17 mouse cellular contexts compared by ENCODE assay signal in genomic region chr13:77991189-77991886, GRCm38 (mm10). TPM values are rescaled to one million over a fixed set of nuclear protein-coding genes. Genes with fewer than 3 reads are reported as not detected.
A peak's percentile ranks its signal among the peaks of the same experiment; 100 is the strongest.
DNase-seq lines count a peak whose midpoint lies in the region; ATAC-seq lines count a peak whose summit lies in the region.
"Had no signal": no experiment of that assay in that cellular context is flagged by ENCODE, and none has a peak within 500 bp of the region (broad histone marks: within the 10 kb centered on the region; RNA-seq: fewer than 3 reads in every experiment).

No protein-coding gene starts in this region.

- H3K9me3 ChIP-seq in hindbrain, embryonic 10.5 days: no peaks in the 10 kb centered on the region
- no peaks in the 10 kb centered on the region for H3K9me3 ChIP-seq in hindbrain, embryonic 12.5 days (replicated peaks)
- H3K9me3 ChIP-seq in forebrain, embryonic 15.5 days: no peaks in the 10 kb centered on the region
- H3K9me3 ChIP-seq: embryonic facial prominence, embryonic 12.5 days; limb, embryonic 10.5 days; liver, embryonic 12.5 days had no signal

- H3K4me1 ChIP-seq in hindbrain, embryonic 10.5 days (replicated peaks): peaks cover 12% of the 10 kb centered on the region; the same call in 1 of the 2 replicates
- peaks cover 4% of the 10 kb centered on the region; the same call in 1 of the 2 replicates for H3K4me1 ChIP-seq in hindbrain, embryonic 12.5 days
- 0 out of 2 replicates have a peak, but pooled peaks cover 4% of the 10 kb centered on the region for H3K4me1 ChIP-seq in forebrain, embryonic 15.5 days
- H3K4me1 ChIP-seq: embryonic facial prominence, embryonic 12.5 days; limb, embryonic 10.5 days; liver, embryonic 12.5 days had no signal

- peak overlapping the region; percentile 6; the same call in 1 of the 2 replicates for H3K27ac ChIP-seq in hindbrain, embryonic 10.5 days
- no peak overlapping the region for H3K27ac ChIP-seq in hindbrain, embryonic 12.5 days
- peak overlapping the region; percentile 55 for H3K27ac ChIP-seq in forebrain, embryonic 15.5 days (replicated peaks)
- H3K27ac ChIP-seq: embryonic facial prominence, embryonic 12.5 days; limb, embryonic 10.5 days; liver, embryonic 12.5 days had no signal

- 74% methylated on average over 5 of the region's 5 CpGs for WGBS in hindbrain, embryonic 10.5 days
- WGBS in hindbrain, embryonic 12.5 days: 82% methylated on average over 5 of the region's 5 CpGs
- 68% methylated on average over 5 of the region's 5 CpGs for WGBS in forebrain, embryonic 15.5 days

- ATAC-seq in hindbrain, embryonic 12.5 days (ENCODE audit: low FRiP score): no peak
- ATAC-seq in forebrain, embryonic 15.5 days (replicated peaks): peak; percentile 65
- ATAC-seq in monocyte, adult 5-6 weeks (replicated peaks; ENCODE audit: insufficient number of reproducible peaks, low FRiP score, low TSS enrichment, poor library complexity, severe bottlenecking): no peak
- ATAC-seq: liver, embryonic 12.5 days; lung, postnatal 0 days had no signal

- no peak overlapping the region for H3K4me2 ChIP-seq in hindbrain, embryonic 12.5 days (replicated peaks)
- H3K4me2 ChIP-seq in forebrain, embryonic 15.5 days (replicated peaks): no peak overlapping the region
- H3K4me2 ChIP-seq: embryonic facial prominence, embryonic 12.5 days; liver, embryonic 12.5 days had no signal

- H3K36me3 ChIP-seq in hindbrain, embryonic 10.5 days: no peaks in the 10 kb centered on the region
- no peaks in the 10 kb centered on the region for H3K36me3 ChIP-seq in hindbrain, embryonic 12.5 days
- no peaks in the 10 kb centered on the region for H3K36me3 ChIP-seq in forebrain, embryonic 15.5 days
- H3K36me3 ChIP-seq: embryonic facial prominence, embryonic 12.5 days; limb, embryonic 10.5 days; liver, embryonic 12.5 days had no signal

- no peak overlapping the region for H3K4me3 ChIP-seq in hindbrain, embryonic 10.5 days
- no peak overlapping the region for H3K4me3 ChIP-seq in hindbrain, embryonic 12.5 days
- no peak overlapping the region for H3K4me3 ChIP-seq in forebrain, embryonic 15.5 days
- H3K4me3 ChIP-seq: embryonic facial prominence, embryonic 12.5 days; limb, embryonic 10.5 days; liver, embryonic 12.5 days had no signal

- H3K9ac ChIP-seq in hindbrain, embryonic 12.5 days: no peak overlapping the region
- no peak overlapping the region for H3K9ac ChIP-seq in forebrain, embryonic 15.5 days (replicated peaks)
- H3K9ac ChIP-seq: embryonic facial prominence, embryonic 12.5 days; liver, embryonic 12.5 days had no signal

- no peaks in the 10 kb centered on the region for H3K27me3 ChIP-seq in hindbrain, embryonic 10.5 days (ENCODE audit: insufficient read depth, poor library complexity, severe bottlenecking)
- H3K27me3 ChIP-seq in hindbrain, embryonic 12.5 days: no peaks in the 10 kb centered on the region
- H3K27me3 ChIP-seq in forebrain, embryonic 15.5 days: no peaks in the 10 kb centered on the region
- H3K27me3 ChIP-seq: embryonic facial prominence, embryonic 12.5 days; liver, embryonic 12.5 days had no signal

- DNase-seq in embryo, embryonic 10.5 days (ENCODE audit: low spot score): peak; percentile 37
- DNase-seq in embryo, embryonic 10 days (ENCODE audit: low spot score): no peak
- DNase-seq in hindbrain, embryonic 10.5 days (ENCODE audit: low spot score): no peak
- peak; percentile 54 for DNase-seq in 416B (ENCODE audit: low read depth)
- no peak for DNase-seq in lung, postnatal 36 days
- DNase-seq: cerebellum, postnatal 10 days; heart, postnatal 4 days; kidney, adult 8-10 months; right cerebral cortex, adult 18-20 months; thymus, adult 18-20 months had no signal

RNA-seq across cellular contexts. Expression of gene Pou5f2, which starts 33.4 kb away (rescaled TPM):
- polyA plus RNA-seq in hindbrain, embryonic 10.5 days (2016; fragmentation: Nextera tagmentation; extraction: Ambion mirVana): 1.3 and 1.7 TPM in 2 replicates
- 1.5 TPM in 2 replicates for polyA plus RNA-seq in hindbrain, embryonic 12.5 days (2016; fragmentation: Nextera tagmentation; extraction: Ambion mirVana)
- polyA plus RNA-seq in forebrain, embryonic 15.5 days (2015; fragmentation: Nextera tagmentation; extraction: Ambion mirVana): 1.5 and 1.7 TPM in 2 replicates
- 1.4 to 5.8 TPM (median 2.3 TPM) in 3 replicates for total RNA-seq in monocyte, adult 5-6 weeks (2017)

Comparison
In these comparisons a context has a peak if more than half of its experiments do, and no peak if none do; other contexts are left out.
1. DNase-seq: peak in embryo, embryonic 10.5 days (single experiment) and 416B (single experiment); none in embryo, embryonic 10 days (single experiment), hindbrain, embryonic 10.5 days (single experiment) and lung, postnatal 36 days (single experiment).